Mouse (Mus musculus) cerebellum, adult 2 months (tissue): ENCODE measurements at regions not wholly inside any gene's neighbourhood (a gene's known extent, or its start where the extent isn't known, plus 50 kb on each side); places are given as distances from the start of the nearest gene placed in this dataset.

Source experiments
- CTCF ChIP-seq: fragments of 200-500 bp; IDR thresholded peaks from 2 replicates; pipeline ENCODE4 v1.5.1; 2011; ENCODE audit warnings: low read depth, mild to moderate bottlenecking, control low read depth, low read length, moderate library complexity, borderline replicate concordance; ENCODE audit not compliant: insufficient read depth
- POLR2A ChIP-seq: fragments of 200-500 bp; IDR thresholded peaks from 2 replicates; pipeline ENCODE4 v1.6.1; 2011; ENCODE audit warnings: low read length, control low read depth, borderline replicate concordance; ENCODE audit not compliant: insufficient read depth

- TF ChIP-seq CTCF (no peak), POLR2A (no peak)
These were observed 1088.5 kb downstream of the Tbl1xr1 start for GRCm38 (mm10) chr3:23164828-23165450.
